Mouse (Mus musculus) layer of hippocampus, postnatal 36 days (tissue): ENCODE measurements around the gene Igfbp2. TPM values are rescaled to one million over a fixed set of nuclear protein-coding genes. Genes with fewer than 3 reads are reported as not detected.
A peak's percentile ranks its signal among the peaks of the same experiment; 100 is the strongest.

Experiments used
- DNase-seq, 2 experiments: peaks; one replicate each; pipeline ENCODE4 v3.0.0; 2022
- total RNA-seq, 2 experiments: library from RNA; stranded (reverse); gene quantifications; 2 replicates each; pipeline ENCODE4 v1.2.3; 2021

The Igfbp2 gene
- total RNA-seq, 2 experiments from 2014 or later = 40.2 to 54.9 TPM

DNA sequence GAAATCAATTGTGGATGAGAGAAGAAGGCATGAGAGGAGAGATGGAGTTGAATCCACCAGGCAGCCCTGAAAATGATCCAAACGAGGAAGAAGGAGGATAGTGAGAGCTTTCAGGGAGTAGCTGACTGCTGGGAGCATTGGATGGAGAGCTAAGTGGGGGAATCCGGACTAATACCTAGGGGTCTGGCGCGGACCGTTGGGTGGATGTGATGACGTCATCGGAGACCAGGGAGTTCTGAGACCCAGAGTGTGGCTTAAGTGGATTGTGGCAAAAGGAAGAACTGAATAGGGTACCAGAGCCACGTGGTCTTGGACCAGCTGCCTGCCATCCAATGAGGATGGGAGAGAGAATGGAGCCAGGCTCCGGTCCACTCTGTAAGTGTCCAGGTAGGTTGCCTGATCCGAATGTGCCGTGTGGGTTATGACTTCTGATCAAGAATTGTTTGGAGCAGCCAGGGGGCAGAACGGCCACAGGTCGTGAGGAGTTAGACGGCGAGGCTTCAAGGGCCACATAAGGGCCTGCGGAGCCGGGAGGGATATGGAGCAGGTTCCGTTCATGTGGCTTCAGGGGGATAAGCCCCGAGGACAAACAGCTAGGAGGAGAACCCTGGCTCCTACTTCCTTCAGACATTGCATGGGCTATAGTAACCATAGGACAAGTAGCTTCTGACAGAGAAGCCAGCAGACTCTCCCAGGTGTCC, 32.1 kb downstream of the Igfbp2 start:
- no peak for DNase-seq

- no peak for DNase-seq
Measured at GRCm38 (mm10) chr1:72857142-72857541, 32.8 kb downstream of the Igfbp2 start.

DNA sequence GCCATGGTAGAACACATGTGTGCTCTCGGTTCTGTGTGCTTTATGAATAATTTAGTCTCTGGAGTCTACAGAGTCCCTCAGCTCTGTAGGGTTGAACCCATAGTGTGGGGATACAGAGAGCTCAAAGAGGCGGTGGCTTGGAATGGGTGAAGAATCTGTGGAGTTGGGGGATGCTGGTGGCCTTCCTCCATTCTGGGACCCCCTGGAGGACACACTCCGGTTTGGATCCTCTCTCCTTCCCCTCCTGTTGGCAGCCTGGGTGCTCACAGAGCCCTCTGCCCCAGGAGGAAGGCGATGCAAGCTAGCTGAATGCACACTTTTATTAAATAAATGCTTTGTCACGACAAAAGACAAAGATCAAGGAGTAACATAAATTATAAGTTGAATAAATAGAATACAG, 33.3 kb downstream of the Igfbp2 start:
- DNase-seq = no peak

DNA sequence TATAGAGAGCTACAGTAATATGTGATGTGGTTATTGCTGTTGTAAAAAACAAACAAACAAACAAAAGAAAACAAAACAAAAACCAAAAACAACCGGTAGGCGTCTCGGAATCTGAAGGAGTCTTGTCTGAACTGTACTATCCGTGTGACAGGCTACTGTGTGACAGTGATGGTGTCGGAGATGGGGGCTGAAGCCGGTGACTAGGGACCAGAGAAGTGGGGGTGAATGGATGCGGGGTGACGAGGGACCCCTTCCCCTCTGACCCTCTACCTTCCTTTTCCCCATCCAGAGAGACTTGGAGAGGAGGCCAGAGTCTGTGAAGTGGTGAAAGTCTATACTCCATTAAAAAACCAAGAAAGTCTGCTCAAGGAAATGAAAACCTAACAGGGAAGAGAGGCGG, 34.0 kb downstream of the Igfbp2 start:
- no peak for DNase-seq

GRCm38 (mm10) chr1:72858874-72859273, 34.6 kb downstream of the Igfbp2 start:
- no peak for DNase-seq

DNA sequence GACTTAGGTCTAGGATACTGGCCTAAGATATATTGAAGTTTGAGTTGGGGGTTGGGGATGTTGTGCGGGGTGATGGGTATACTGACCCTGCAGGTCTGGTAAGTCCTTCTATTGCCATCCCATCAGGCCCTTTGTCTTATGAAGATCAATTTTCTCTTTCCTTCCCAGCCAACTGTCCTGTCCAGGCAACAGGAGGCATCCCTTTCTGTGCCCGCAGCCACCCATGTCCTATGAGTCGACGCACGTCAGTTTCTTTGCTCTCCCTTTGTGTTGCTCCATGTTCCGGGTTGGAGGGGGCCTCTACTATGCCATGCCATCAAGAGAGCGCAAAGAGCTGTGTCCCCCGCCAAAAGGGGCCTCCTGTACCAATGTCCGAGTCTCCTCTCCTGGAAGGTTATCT, 35.7 kb downstream of the Igfbp2 start:
- DNase-seq = no peak

DNA sequence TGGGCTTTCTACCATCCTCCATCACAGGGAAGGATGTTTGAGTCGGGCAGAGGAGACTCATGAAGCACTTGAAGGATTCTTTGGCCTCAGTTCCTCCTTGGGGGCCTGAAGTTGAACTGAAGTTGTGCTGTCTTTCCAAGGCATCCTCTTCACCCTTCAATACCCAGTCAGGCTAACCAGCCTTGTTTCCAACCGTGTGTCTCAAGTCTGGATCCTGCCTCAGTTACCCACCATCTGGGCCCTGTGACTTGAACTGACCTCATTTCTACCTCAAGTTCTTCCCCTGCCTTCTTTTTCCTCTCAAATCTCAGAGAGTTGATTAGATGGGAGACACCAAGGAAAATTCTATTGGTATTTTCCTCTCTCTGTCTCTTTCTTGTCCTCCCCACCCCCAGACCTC, 36.2 kb downstream of the Igfbp2 start:
- no peak for DNase-seq

- no peak for DNase-seq
Measured at GRCm38 (mm10) chr1:72861702-72862101, 37.4 kb downstream of the Igfbp2 start.

GRCm38 (mm10) chr1:72862248-72862647, 37.9 kb downstream of the Igfbp2 start:
- DNase-seq = no peak

GRCm38 (mm10) chr1:72863692-72864091, 39.4 kb downstream of the Igfbp2 start:
- DNase-seq = no peak

DNA sequence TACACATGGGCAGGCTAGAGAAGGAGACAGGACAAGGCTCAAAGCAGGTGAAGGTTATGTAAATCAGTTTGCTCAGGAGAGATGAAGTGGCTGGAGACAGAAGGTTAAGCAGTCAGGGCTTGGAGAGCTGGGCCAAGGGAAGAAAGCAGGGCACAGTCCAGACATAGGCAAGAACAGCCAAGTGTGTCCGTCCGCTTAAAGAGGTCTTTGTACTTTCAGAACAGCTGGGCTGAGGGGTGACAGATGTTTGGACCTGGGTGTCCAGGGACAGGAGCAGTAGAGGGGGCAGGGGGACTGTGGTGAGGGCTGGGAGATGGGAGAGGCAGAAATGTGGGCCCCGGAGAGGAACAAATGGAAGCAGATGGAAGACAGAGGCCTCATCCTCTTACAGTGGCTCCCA, 40.0 kb downstream of the Igfbp2 start:
- no peak for DNase-seq

DNA sequence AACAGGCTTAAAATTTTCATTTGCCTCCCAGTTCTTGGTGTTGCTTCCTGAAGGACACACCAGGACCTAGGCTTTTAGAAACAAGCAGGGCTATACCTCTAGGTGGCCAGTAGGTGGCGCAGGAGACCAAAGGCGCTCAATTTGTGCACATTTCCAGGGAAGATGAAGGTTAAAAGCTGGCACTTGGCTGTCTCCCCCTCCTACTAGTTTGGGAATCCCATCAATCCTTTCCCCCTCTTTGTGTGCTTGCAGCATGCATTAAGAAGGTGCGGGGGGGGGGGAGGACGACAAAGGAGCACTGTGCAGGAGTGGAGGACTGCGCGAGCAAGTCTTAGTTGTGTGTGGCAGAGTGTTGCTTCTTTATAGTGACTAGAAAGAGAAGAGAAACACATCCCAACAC, 41.6 kb downstream of the Igfbp2 start:
- peak; percentile 66 to 69 for DNase-seq

GRCm38 (mm10) chr1:72866417-72866816, 42.1 kb downstream of the Igfbp2 start:
- DNase-seq = no peak

GRCm38 (mm10) chr1:72867346-72867745, 43.0 kb downstream of the Igfbp2 start:
- no peak for DNase-seq

DNA sequence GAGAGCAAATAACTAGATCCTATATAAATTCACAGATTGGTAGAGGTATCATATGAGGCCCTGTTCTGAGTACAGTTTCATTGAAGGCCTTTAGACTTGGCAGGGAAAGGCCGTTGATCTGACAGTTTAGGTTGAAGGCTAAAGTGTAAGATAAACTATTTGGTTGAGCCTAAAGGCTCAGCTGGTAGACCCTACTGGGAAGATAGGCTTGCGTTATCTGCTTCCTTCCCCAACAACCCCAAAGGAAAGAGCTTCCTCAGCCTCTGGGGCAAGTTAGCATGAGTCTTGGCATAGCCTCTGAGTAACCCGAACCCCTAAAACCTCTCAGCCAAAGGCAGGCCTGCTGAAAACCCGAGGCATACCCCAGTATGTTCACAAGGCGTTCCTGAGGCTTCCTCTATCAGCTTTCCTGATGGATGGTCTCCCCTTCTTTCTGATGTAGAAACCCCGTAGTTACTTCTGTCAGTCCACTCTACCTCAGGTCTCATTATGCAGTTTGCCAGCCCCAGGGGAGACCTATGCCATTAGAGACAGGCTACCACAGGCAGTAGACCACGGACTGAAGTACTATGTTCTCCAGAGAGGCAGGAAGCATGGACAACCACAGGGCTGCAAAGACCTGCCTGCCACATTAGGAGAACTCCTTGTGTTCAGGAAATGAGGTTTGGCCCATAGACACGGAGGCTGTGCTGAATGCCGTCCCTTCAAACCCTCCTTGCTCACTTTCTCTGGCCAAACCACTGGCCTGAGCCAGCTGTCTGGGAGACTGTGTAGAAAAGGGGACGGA, 44.3 kb downstream of the Igfbp2 start:
- no peak for DNase-seq

- DNase-seq = no peak
Measured at GRCm38 (mm10) chr1:72869275-72869674, 45.0 kb downstream of the Igfbp2 start.

DNA sequence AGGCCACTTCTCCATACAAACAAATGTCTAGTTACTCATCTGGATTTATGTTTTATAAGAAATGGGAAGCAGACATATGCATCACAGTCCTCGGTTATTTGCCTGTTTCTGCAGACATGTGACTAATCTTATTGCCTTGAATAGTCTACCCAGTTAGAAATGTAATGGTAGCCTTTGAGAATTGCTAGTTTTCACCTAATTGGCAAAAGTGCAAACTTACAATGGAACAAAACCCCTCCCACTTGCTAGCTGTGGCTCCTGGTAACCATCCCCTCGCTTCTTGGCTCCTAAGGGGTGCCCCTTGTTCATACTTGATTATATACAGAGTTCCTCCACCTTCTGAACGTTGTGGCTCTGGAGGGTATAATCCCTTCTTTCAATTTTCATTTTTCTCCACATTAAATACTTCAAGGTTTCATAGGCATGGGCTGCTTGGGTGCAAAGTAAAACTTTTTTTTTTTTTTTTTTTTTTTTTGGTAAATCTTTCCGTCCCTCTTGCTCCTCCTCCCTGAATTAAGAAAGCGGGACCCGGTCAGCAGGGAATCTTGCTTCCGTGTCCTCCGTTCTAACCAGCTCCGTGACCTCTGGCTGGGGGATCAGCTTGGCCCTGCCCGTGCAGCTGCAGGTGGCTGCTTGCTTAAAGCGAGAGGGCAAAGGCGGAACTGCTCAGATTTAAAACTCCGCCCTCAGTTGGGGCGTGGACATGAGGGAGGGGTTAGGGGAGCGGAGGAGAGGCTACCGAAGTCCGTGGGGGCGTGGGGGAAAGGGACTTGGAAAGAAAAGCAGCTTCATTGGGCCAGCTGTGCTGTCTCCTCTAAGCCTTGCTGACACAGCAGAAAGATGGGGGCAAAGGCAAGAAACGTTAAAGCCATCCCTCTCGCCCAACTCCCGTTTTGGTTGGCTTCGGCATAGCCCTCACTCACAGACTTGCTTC, 45.6 kb downstream of the Igfbp2 start:
- DNase-seq = peak; percentile 59 to 66

DNA sequence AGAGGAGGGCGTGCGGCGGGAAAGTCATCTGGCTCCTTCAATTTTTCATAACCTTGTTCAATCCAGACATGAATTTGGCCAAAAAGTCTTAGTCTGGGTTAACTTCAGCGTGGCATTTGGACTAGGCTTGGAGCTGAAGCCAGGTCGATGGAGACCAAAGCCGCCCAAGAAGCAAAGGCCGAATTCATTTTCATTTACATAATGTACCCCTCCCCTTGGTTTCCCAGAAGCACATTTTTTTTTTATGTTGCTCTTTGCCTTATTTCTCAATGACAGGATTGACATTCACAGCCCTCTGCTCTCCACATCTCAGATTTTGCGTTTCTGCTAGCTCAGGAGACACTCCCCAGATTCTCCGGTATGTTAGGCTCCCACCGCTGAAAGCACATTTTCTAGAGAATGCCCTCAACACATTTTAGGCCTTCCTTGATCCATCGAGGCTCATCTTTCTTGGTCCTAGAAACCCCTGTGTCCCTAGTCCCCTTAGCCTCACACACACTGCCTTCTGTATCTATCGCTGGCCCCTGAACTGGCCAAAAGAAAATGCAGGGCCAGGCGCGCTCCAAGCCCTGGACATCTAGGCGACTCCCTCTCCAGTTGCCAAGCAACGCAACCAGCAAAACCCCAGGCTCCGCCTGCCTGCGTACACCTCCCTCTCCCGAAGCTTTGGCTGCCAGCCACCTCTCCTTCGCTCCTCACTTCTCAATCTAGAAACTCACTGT, 46.5 kb downstream of the Igfbp2 start:
- DNase-seq = peak; percentile 87 to 89

GRCm38 (mm10) chr1:72871337-72871696, 47.0 kb downstream of the Igfbp2 start:
- no peak for DNase-seq

- peak; percentile 58 for DNase-seq
Measured at GRCm38 (mm10) chr1:72871697-72872411, 47.6 kb downstream of the Igfbp2 start.

- peak; percentile 63 to 68 for DNase-seq
Measured at GRCm38 (mm10) chr1:72872521-72872920, 48.2 kb downstream of the Igfbp2 start.

DNA sequence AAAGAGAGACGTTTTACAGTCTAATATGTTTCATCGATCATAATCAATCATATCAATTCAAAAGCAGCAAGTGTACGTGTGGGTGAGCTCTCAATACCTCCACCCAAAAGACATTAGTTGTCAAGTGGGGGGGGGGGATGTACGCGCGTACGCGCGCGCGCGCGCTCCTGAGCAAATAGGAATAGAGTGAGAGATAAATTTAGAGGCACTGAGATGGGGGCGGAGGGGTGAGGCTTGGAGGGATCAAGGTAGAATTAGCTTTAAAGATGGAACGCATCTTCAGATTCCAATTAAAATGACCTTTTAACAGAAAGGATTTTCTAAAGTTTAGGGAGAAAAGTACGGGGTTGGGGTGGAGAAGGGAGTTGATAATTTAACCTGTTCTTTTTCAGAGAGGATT, 48.8 kb downstream of the Igfbp2 start:
- no peak for DNase-seq
